ENCODE assay signal across 10 mouse cellular contexts in the genomic region with DNA sequence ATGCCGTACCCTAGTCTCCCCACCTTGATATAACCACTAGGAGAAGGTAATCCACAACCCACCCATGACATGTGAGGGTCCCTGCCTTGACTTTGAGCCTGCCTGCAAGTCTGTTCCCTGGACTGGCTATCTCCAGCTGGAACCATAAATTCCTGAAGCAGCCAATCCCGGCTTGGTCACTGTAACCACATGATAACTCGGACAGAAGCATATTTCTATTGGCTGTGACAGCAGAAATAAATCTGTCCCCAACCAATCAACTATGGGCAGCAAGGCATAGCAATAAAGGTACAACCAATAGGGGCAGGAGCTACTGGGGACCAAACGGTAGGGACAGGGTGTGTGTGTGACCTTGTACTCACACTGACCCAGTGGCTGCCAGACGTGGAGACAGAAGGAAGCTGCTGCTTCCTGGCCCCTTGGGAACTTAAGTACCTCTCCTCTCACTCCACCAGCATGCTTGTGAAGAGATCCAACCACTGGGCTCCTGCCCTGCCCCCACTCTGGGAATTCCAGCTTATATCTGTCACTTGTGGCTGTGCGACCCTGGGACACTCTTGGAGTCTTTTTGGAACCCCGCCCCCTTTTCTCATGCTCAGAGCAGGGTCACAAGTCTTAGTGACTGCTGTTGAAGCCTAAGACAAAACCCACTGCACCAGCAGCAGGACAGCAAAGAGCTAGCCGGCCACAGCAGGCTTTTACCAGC. TPM values are rescaled to one million over a fixed set of nuclear protein-coding genes. Genes with fewer than 3 reads are reported as not detected.
DNase-seq lines count a peak whose midpoint lies in the region; ATAC-seq and TF ChIP-seq lines count a peak whose summit lies in the region.
"Had no signal": no experiment of that assay in that cellular context is flagged by ENCODE, and none has a peak within 500 bp of the region (broad histone marks: within the 10 kb centered on the region; RNA-seq: fewer than 3 reads in every experiment).

No protein-coding gene starts in this region.

- no peak overlapping the region for H3K9ac ChIP-seq in heart, embryonic 12.5 days
- no peak overlapping the region for H3K9ac ChIP-seq in intestine, embryonic 16.5 days (ENCODE audit: low read depth, low read length)
- no peak overlapping the region for H3K9ac ChIP-seq in lung, postnatal 0 days (replicated peaks; ENCODE audit: low read depth)

- no peak overlapping the region for H3K4me3 ChIP-seq in heart, embryonic 12.5 days
- H3K4me3 ChIP-seq in intestine, embryonic 16.5 days (ENCODE audit: low read length) = no peak overlapping the region
- no peak overlapping the region for H3K4me3 ChIP-seq in lung, postnatal 0 days (ENCODE audit: low read depth, low read length)

- TF ChIP-seq CTCF in lung, postnatal 0 days (IDR thresholded peaks at IDR 0.05) = no peak

- peak overlapping the region; percentile 72 for H3K27ac ChIP-seq in heart, embryonic 12.5 days (ENCODE audit: poor library complexity, severe bottlenecking)
- no peak overlapping the region for H3K27ac ChIP-seq in intestine, embryonic 16.5 days (ENCODE audit: low read length)
- H3K27ac ChIP-seq in lung, postnatal 0 days (ENCODE audit: low read length) = no peak overlapping the region

- H3K9me3 ChIP-seq in heart, embryonic 12.5 days (replicated peaks) = no peaks in the 10 kb centered on the region
- no peaks in the 10 kb centered on the region for H3K9me3 ChIP-seq in intestine, embryonic 16.5 days (ENCODE audit: control insufficient read depth, low read length)
- no peaks in the 10 kb centered on the region for H3K9me3 ChIP-seq in lung, postnatal 0 days (ENCODE audit: low read length)

- ATAC-seq in heart, embryonic 12.5 days (ENCODE audit: insufficient number of reproducible peaks, low FRiP score) = peak; percentile 53
- peak; percentile 85 for ATAC-seq in intestine, embryonic 16.5 days
- ATAC-seq in lung, postnatal 0 days = peak; percentile 53

- H3K36me3 ChIP-seq in heart, embryonic 12.5 days = no peaks in the 10 kb centered on the region
- H3K36me3 ChIP-seq in intestine, embryonic 16.5 days (ENCODE audit: control insufficient read depth, insufficient read depth, low read length) = no peaks in the 10 kb centered on the region
- H3K36me3 ChIP-seq in lung, postnatal 0 days (ENCODE audit: insufficient read depth, low read length) = no peaks in the 10 kb centered on the region

- no peaks in the 10 kb centered on the region for H3K27me3 ChIP-seq in heart, embryonic 12.5 days (replicated peaks)
- no peaks in the 10 kb centered on the region for H3K27me3 ChIP-seq in intestine, embryonic 16.5 days (replicated peaks; ENCODE audit: control insufficient read depth, insufficient read depth, low read length)
- H3K27me3 ChIP-seq in lung, postnatal 0 days (replicated peaks; ENCODE audit: insufficient read depth, low read length) = no peaks in the 10 kb centered on the region

- H3K4me2 ChIP-seq in heart, embryonic 12.5 days = peak overlapping the region; percentile 10; the same call in 1 of the 2 replicates
- no peak overlapping the region for H3K4me2 ChIP-seq in intestine, embryonic 16.5 days (ENCODE audit: low read depth, low read length)
- H3K4me2 ChIP-seq in lung, postnatal 0 days (replicated peaks; ENCODE audit: low read depth, low read length) = no peak overlapping the region

- TF ChIP-seq EP300 in lung, postnatal 0 days (IDR thresholded peaks at IDR 0.05) = no peak

- H3K4me1 ChIP-seq in heart, embryonic 12.5 days (replicated peaks) = peaks cover 47% of the 10 kb centered on the region
- H3K4me1 ChIP-seq in intestine, embryonic 16.5 days (ENCODE audit: control insufficient read depth, insufficient read depth, low read length) = peaks cover 9% of the 10 kb centered on the region
- H3K4me1 ChIP-seq in lung, postnatal 0 days (ENCODE audit: insufficient read depth, low read depth, low read length) = no peaks in the 10 kb centered on the region

- no peak for DNase-seq in heart, adult 9 months (ENCODE audit: low spot score in 2 of 2)
- peak; percentile 61 for DNase-seq in ZHBTc4 (ENCODE audit: low read depth, low spot score)
- peak; percentile 35 for DNase-seq in lung, postnatal 0 days (ENCODE audit: low spot score)
- DNase-seq in urinary bladder, adult 2 months (ENCODE audit: low spot score) = no peak
- no peak for DNase-seq in ovary, adult 18-20 months (ENCODE audit: low spot score)
- no peak for DNase-seq in urinary bladder, postnatal 14 days (ENCODE audit: low spot score)
- DNase-seq: B cell, adult 2 months; layer of hippocampus, postnatal 36 days had no signal

- WGBS in heart, embryonic 12.5 days = 28% methylated on average over 8 of the region's 8 CpGs
- WGBS in intestine, embryonic 16.5 days = 38% methylated on average over 8 of the region's 8 CpGs
- WGBS in lung, postnatal 0 days = 27% methylated on average over 8 of the region's 8 CpGs

RNA-seq across cellular contexts. Expression of gene Ttc34, which starts 51.8 kb away (rescaled TPM):
- 0.11 and 0.62 TPM in 2 replicates for polyA plus RNA-seq in heart, embryonic 12.5 days (2016; fragmentation: Nextera tagmentation; extraction: Ambion mirVana)
- 0.06 and 0.12 TPM in 2 replicates for polyA plus RNA-seq in intestine, embryonic 16.5 days (2015; fragmentation: Nextera tagmentation; extraction: Ambion mirVana)
- polyA plus RNA-seq in lung, postnatal 0 days (2015; fragmentation: Nextera tagmentation; extraction: Ambion mirVana) = 0.54 and 0.56 TPM in 2 replicates
- 0.06 and 0.09 TPM in 2 replicates for polyA plus RNA-seq in urinary bladder, adult 2 months (2012; rRNA removed)

Comparison
In these comparisons a context has a peak if more than half of its experiments do, and no peak if none do; other contexts are left out.
1. DNase-seq: peak in ZHBTc4 (single experiment) and lung, postnatal 0 days (single experiment); none in heart, adult 9 months (0 of 2), urinary bladder, adult 2 months (single experiment), ovary, adult 18-20 months (single experiment) and urinary bladder, postnatal 14 days (single experiment).
2. Peak in every context shown above with its lines, with median percentiles within 50 percentile points of each other: ATAC-seq.